Mouse (Mus musculus): ENCODE results near the gene Tlr12. TPM values are rescaled to one million over a fixed set of nuclear protein-coding genes. Genes with fewer than 3 reads are reported as not detected.

Tlr12 gene
- polyA plus RNA-seq, 1 experiment from 2014 or later, result 3.7 TPM

- ATAC-seq (replicated peaks; ENCODE audit: low FRiP score, low read depth) (no peak), DNase-seq (ENCODE audit: low spot score) (no peak)
- Histone ChIP-seq H3K36me3 (ENCODE audit: insufficient read depth, low read length) (no peaks in the 10 kb centered on the region), H3K4me1 (replicated peaks; ENCODE audit: insufficient read depth, low read length) (peaks cover 9% of the 10 kb centered on the region; the same call in 1 of the 2 replicates), H3K4me3 (replicated peaks; ENCODE audit: low read depth, low read length) (peak overlapping the region; percentile 70), H3K9me3 (replicated peaks; ENCODE audit: low read length) (no peaks in the 10 kb centered on the region), H3K9ac (ENCODE audit: low read depth, low read length) (peak overlapping the region; percentile 73), H3K4me2 (ENCODE audit: low read length) (peak overlapping the region; percentile 97), H3K27ac (peak overlapping the region; percentile 73; the same call in 1 of the 2 replicates), H3K27me3 (ENCODE audit: insufficient read depth, low read length) (no peaks in the 10 kb centered on the region)
- TF ChIP-seq CTCF (IDR thresholded peaks at IDR 0.05; ENCODE audit: low read depth), result no peak
- WGBS, result 3% methylated on average over 12 of the region's 12 CpGs
These were observed 37.0 kb upstream of the Tlr12 start for GRCm38 (mm10) chr4:128655446-128655845.

- peak; percentile 63 for TF ChIP-seq CTCF (IDR thresholded peaks at IDR 0.05; ENCODE audit: low read depth)
- WGBS, result under 1% methylated on average over 75 of the region's 85 CpGs
- Histone ChIP-seq H3K36me3 (ENCODE audit: insufficient read depth, low read length) (no peaks in the 10 kb centered on the region), H3K4me2 (ENCODE audit: low read length) (peak within 1 kb of the TSS; percentile 97), H3K27me3 (ENCODE audit: insufficient read depth, low read length) (no peaks in the 10 kb centered on the region), H3K9ac (ENCODE audit: low read depth, low read length) (peak within 1 kb of the TSS; percentile 73), H3K4me1 (replicated peaks; ENCODE audit: insufficient read depth, low read length) (peaks cover 9% of the 10 kb centered on the region; the same call in 1 of the 2 replicates), H3K4me3 (replicated peaks; ENCODE audit: low read depth, low read length) (peak within 1 kb of the TSS; percentile 70), H3K27ac (peak within 1 kb of the TSS; percentile 73), H3K9me3 (replicated peaks; ENCODE audit: low read length) (no peaks in the 10 kb centered on the region)
- ATAC-seq (replicated peaks; ENCODE audit: low FRiP score, low read depth) (peak; percentile 99), DNase-seq (ENCODE audit: low spot score) (peak; percentile 97)
These were observed 36.3 kb upstream of the Tlr12 start, which contains the start of gene Phc2 for GRCm38 (mm10) chr4:128654505-128655381. Gene Phc2 (plus strand): TSS chr4:128654702.

- peak; percentile 77 for DNase-seq (ENCODE audit: low spot score)
- peak overlapping the region; percentile 52; the same call in 1 of the 2 replicates for H3K27ac ChIP-seq
- no peak overlapping the region for H3K4me2 ChIP-seq (ENCODE audit: low read length)
- H3K4me1 ChIP-seq (replicated peaks; ENCODE audit: insufficient read depth, low read length), result peaks cover 19% of the 10 kb centered on the region; the same call in 1 of the 2 replicates
- ATAC-seq (replicated peaks; ENCODE audit: low FRiP score, low read depth), result no peak
- 20% methylated on average over 5 of the region's 5 CpGs for WGBS
- no peaks in the 10 kb centered on the region for H3K27me3 ChIP-seq (ENCODE audit: insufficient read depth, low read length)
- H3K36me3 ChIP-seq (ENCODE audit: insufficient read depth, low read length), result no peaks in the 10 kb centered on the region
- H3K9me3 ChIP-seq (replicated peaks; ENCODE audit: low read length), result no peaks in the 10 kb centered on the region
- H3K9ac ChIP-seq (ENCODE audit: low read depth, low read length), result no peak overlapping the region
- no peak overlapping the region for H3K4me3 ChIP-seq (replicated peaks; ENCODE audit: low read depth, low read length)
- no peak for TF ChIP-seq CTCF (IDR thresholded peaks at IDR 0.05; ENCODE audit: low read depth)
These were observed 34.3 kb upstream of the Tlr12 start for GRCm38 (mm10) chr4:128652584-128653298.

- ATAC-seq (replicated peaks; ENCODE audit: low FRiP score, low read depth) (no peak), DNase-seq (ENCODE audit: low spot score) (no peak)
- H3K4me1 ChIP-seq (replicated peaks; ENCODE audit: insufficient read depth, low read length), result peaks cover 24% of the 10 kb centered on the region
- no peaks in the 10 kb centered on the region for H3K9me3 ChIP-seq (replicated peaks; ENCODE audit: low read length)
- no peak overlapping the region for H3K27ac ChIP-seq
- H3K27me3 ChIP-seq (ENCODE audit: insufficient read depth, low read length), result no peaks in the 10 kb centered on the region
- H3K4me2 ChIP-seq (ENCODE audit: low read length), result no peak overlapping the region
- H3K4me3 ChIP-seq (replicated peaks; ENCODE audit: low read depth, low read length), result no peak overlapping the region
- H3K9ac ChIP-seq (ENCODE audit: low read depth, low read length), result no peak overlapping the region
- TF ChIP-seq CTCF (IDR thresholded peaks at IDR 0.05; ENCODE audit: low read depth), result no peak
- 50% methylated on average over 3 of the region's 3 CpGs for WGBS
- H3K36me3 ChIP-seq (ENCODE audit: insufficient read depth, low read length), result no peaks in the 10 kb centered on the region
These were observed 33.1 kb upstream of the Tlr12 start for GRCm38 (mm10) chr4:128651530-128651929.

- H3K9ac ChIP-seq (ENCODE audit: low read depth, low read length), result no peak overlapping the region
- peaks cover 18% of the 10 kb centered on the region for H3K4me1 ChIP-seq (replicated peaks; ENCODE audit: insufficient read depth, low read length)
- 43% methylated on average over 8 of the region's 8 CpGs for WGBS
- ATAC-seq (replicated peaks; ENCODE audit: low FRiP score, low read depth), result peak; percentile 67
- H3K36me3 ChIP-seq (ENCODE audit: insufficient read depth, low read length), result no peaks in the 10 kb centered on the region
- TF ChIP-seq CTCF (IDR thresholded peaks at IDR 0.05; ENCODE audit: low read depth), result no peak
- no peaks in the 10 kb centered on the region for H3K27me3 ChIP-seq (ENCODE audit: insufficient read depth, low read length)
- H3K4me3 ChIP-seq (replicated peaks; ENCODE audit: low read depth, low read length), result no peak overlapping the region
- H3K4me2 ChIP-seq (ENCODE audit: low read length), result no peak overlapping the region
- no peaks in the 10 kb centered on the region for H3K9me3 ChIP-seq (replicated peaks; ENCODE audit: low read length)
- DNase-seq (ENCODE audit: low spot score), result no peak
- peak overlapping the region; percentile 52 for H3K27ac ChIP-seq
These were observed 30.3 kb upstream of the Tlr12 start for GRCm38 (mm10) chr4:128648567-128649255.

DNA sequence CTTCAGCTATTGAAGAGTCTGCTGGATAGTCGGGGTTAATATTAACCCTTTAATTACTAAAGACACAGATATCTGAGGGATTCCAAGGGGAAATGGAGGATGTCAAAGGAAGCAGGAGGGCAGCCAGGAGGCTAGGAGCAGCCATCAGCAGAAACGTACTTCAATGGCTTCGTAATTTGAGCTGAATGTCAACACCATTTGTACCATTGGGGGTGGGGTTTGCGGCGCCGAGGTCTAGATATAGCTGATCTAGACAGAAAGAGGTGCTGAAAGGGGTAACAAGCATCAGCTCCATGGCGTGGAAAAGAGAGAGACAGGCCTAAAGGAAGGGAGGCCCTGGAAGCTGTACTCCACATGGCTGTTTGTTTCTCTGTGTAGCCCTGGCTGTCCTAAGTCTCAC, 28.3 kb upstream of the Tlr12 start:
- Histone ChIP-seq H3K27me3 (ENCODE audit: insufficient read depth, low read length) (no peaks in the 10 kb centered on the region), H3K9ac (ENCODE audit: low read depth, low read length) (no peak overlapping the region), H3K4me2 (ENCODE audit: low read length) (no peak overlapping the region), H3K4me1 (replicated peaks; ENCODE audit: insufficient read depth, low read length) (peaks cover 30% of the 10 kb centered on the region), H3K36me3 (ENCODE audit: insufficient read depth, low read length) (no peaks in the 10 kb centered on the region), H3K27ac (no peak overlapping the region), H3K9me3 (replicated peaks; ENCODE audit: low read length) (no peaks in the 10 kb centered on the region), H3K4me3 (replicated peaks; ENCODE audit: low read depth, low read length) (no peak overlapping the region)
- DNase-seq (ENCODE audit: low spot score) (no peak), ATAC-seq (replicated peaks; ENCODE audit: low FRiP score, low read depth) (no peak)
- no peak for TF ChIP-seq CTCF (IDR thresholded peaks at IDR 0.05; ENCODE audit: low read depth)
- WGBS, result 15% methylated on average over 7 of the region's 7 CpGs

All from kidney, postnatal 0 days (tissue).